Mouse (Mus musculus) right cerebral cortex, postnatal 14 days (tissue): ENCODE data around the gene H3f3b.
"Not testable (repeated sequence)": the region's sequence is repeated elsewhere in the genome, so short reads cannot be mapped to it uniquely, and the experiment has no call there.

Source experiments
- DNase-seq: peaks from one replicate; pipeline ENCODE4 v3.0.0; 2022

Gene H3f3b

GRCm38 (mm10) chr11:116020519-116020922 is 7.2 kb downstream of the H3f3b start:
- DNase-seq = no peak

GRCm38 (mm10) chr11:116019976-116020411 is 7.8 kb downstream of the H3f3b start:
- DNase-seq = no peak

GRCm38 (mm10) chr11:116019360-116019791 is 8.4 kb downstream of the H3f3b start:
- no peak for DNase-seq

GRCm38 (mm10) chr11:116018867-116019266 is 8.9 kb downstream of the H3f3b start:
- not testable (repeated sequence) for DNase-seq

- DNase-seq = no peak
Observed at GRCm38 (mm10) chr11:116018106-116018505, 9.7 kb downstream of the H3f3b start.

- DNase-seq = no peak
Observed at GRCm38 (mm10) chr11:116014821-116015220, 12.9 kb downstream of the H3f3b start.

GRCm38 (mm10) chr11:116012262-116012947 is 15.4 kb downstream of the H3f3b start, which contains the start of gene Galk1:
Gene Galk1 (minus strand): TSS chr11:116012719.
- peak; percentile 78 for DNase-seq

- DNase-seq = no peak
Observed at GRCm38 (mm10) chr11:116011529-116012261, 16.1 kb downstream of the H3f3b start.

GRCm38 (mm10) chr11:116010948-116011347 is 16.8 kb downstream of the H3f3b start:
- no peak for DNase-seq

GRCm38 (mm10) chr11:116010146-116010545 is 17.6 kb downstream of the H3f3b start:
- no peak for DNase-seq

GRCm38 (mm10) chr11:116009661-116010060 is 18.1 kb downstream of the H3f3b start:
- DNase-seq = no peak

GRCm38 (mm10) chr11:116008832-116009375 is 18.9 kb downstream of the H3f3b start:
- DNase-seq = no peak

GRCm38 (mm10) chr11:116008411-116008810 is 19.4 kb downstream of the H3f3b start:
- DNase-seq = no peak

- DNase-seq = no peak
Observed at GRCm38 (mm10) chr11:116007095-116007850, 20.5 kb downstream of the H3f3b start.

GRCm38 (mm10) chr11:116005701-116006419 is 21.9 kb downstream of the H3f3b start:
- DNase-seq = no peak

- DNase-seq = peak; percentile 71
Observed at GRCm38 (mm10) chr11:116004840-116005700, 22.7 kb downstream of the H3f3b start.

- no peak for DNase-seq
Observed at GRCm38 (mm10) chr11:116004186-116004823, 23.5 kb downstream of the H3f3b start.

- no peak for DNase-seq
Observed at GRCm38 (mm10) chr11:116002894-116003293, 24.9 kb downstream of the H3f3b start.

- DNase-seq = no peak
Observed at GRCm38 (mm10) chr11:116001725-116002124, 26.0 kb downstream of the H3f3b start.

GRCm38 (mm10) chr11:116000607-116001006 is 27.2 kb downstream of the H3f3b start:
- no peak for DNase-seq
